In genomic region chr13:107492448-107492847, GRCm38 (mm10) we compare ENCODE assay signal across 30 mouse cellular contexts.
"Had no signal": no experiment of that assay in that cellular context is flagged by ENCODE, and none has a peak within 500 bp of the region (broad histone marks: within the 10 kb centered on the region; RNA-seq: fewer than 3 reads in every experiment).

No protein-coding gene starts in this region.

- H3K36me3 ChIP-seq: heart, embryonic 12.5 days; heart, embryonic 13.5 days; heart, embryonic 15.5 days; hindbrain, embryonic 10.5 days; hindbrain, embryonic 12.5 days; hindbrain, embryonic 13.5 days; hindbrain, embryonic 15.5 days; intestine, embryonic 15.5 days; kidney, embryonic 15.5 days had no signal

- H3K4me1 ChIP-seq: heart, embryonic 12.5 days; heart, embryonic 13.5 days; heart, embryonic 15.5 days; hindbrain, embryonic 12.5 days; intestine, embryonic 15.5 days had no signal

- H3K27ac ChIP-seq: heart, embryonic 13.5 days; heart, embryonic 15.5 days; hindbrain, embryonic 12.5 days; hindbrain, embryonic 13.5 days; hindbrain, embryonic 14.5 days; hindbrain, embryonic 15.5 days; hindbrain, postnatal 0 days; intestine, embryonic 15.5 days; kidney, embryonic 15.5 days; kidney, postnatal 0 days; layer of hippocampus, adult 2 months had no signal

- H3K27me3 ChIP-seq: heart, embryonic 12.5 days; heart, embryonic 13.5 days; heart, embryonic 15.5 days; hindbrain, embryonic 12.5 days; hindbrain, embryonic 13.5 days; hindbrain, embryonic 15.5 days; intestine, embryonic 15.5 days; kidney, embryonic 15.5 days had no signal

- H3K9me3 ChIP-seq: heart, embryonic 12.5 days; heart, embryonic 13.5 days; heart, embryonic 15.5 days; hindbrain, embryonic 10.5 days; hindbrain, embryonic 12.5 days; hindbrain, embryonic 13.5 days; hindbrain, embryonic 15.5 days; intestine, embryonic 15.5 days; kidney, embryonic 15.5 days had no signal

- H3K9ac ChIP-seq: heart, embryonic 12.5 days; heart, embryonic 13.5 days; heart, embryonic 15.5 days; hindbrain, embryonic 12.5 days; hindbrain, embryonic 13.5 days; hindbrain, embryonic 14.5 days; hindbrain, embryonic 15.5 days; intestine, embryonic 15.5 days; kidney, embryonic 15.5 days had no signal

- H3K4me3 ChIP-seq: heart, embryonic 12.5 days; heart, embryonic 13.5 days; heart, embryonic 15.5 days; hindbrain, embryonic 10.5 days; hindbrain, embryonic 12.5 days; hindbrain, embryonic 13.5 days; hindbrain, embryonic 15.5 days; intestine, embryonic 15.5 days; kidney, embryonic 15.5 days; layer of hippocampus, adult 2 months; left cerebral cortex, adult 2 months had no signal

- DNase-seq: heart, postnatal 10 days; heart, postnatal 14 days; heart, postnatal 36 days; heart, postnatal 4 days; kidney, adult 11 months; kidney, adult 18-20 months; kidney, adult 2 months; kidney, adult 8-10 months; kidney, adult 9 months; kidney, postnatal 10 days; kidney, postnatal 14 days; kidney, postnatal 25 days; kidney, postnatal 36 days; kidney, postnatal 4 days; layer of hippocampus, adult 9-11 months; layer of hippocampus, postnatal 36 days had no signal
